Mouse (Mus musculus) myocyte (in vitro differentiated cells): Measurements from ENCODE around the gene Exosc9.

Experiments
- E2F4 ChIP-seq: IDR thresholded peaks from one replicate; pipeline ENCODE4 v1.6.1; 2011; ENCODE audit warnings: mild to moderate bottlenecking, control low read depth, moderate library complexity; ENCODE audit not compliant: insufficient read depth
- POLR2A ChIP-seq: IDR thresholded peaks from one replicate; pipeline ENCODE4 v1.6.1; 2011; ENCODE audit warnings: low read depth, mild to moderate bottlenecking, control low read depth, moderate library complexity; ENCODE audit not compliant: insufficient read length
- POLR2AphosphoS2 ChIP-seq: IDR thresholded peaks from one replicate; pipeline ENCODE4 v1.6.1; 2011; ENCODE audit warnings: low read depth, control low read depth; ENCODE audit not compliant: insufficient read length
- SRF ChIP-seq: IDR thresholded peaks from one replicate; pipeline ENCODE4 v1.6.1; 2011; ENCODE audit warnings: low read depth; ENCODE audit not compliant: control insufficient read depth, insufficient read length
- TCF12 ChIP-seq: IDR thresholded peaks from one replicate; pipeline ENCODE4 v1.6.1; 2011; ENCODE audit warnings: mild to moderate bottlenecking, control low read depth; ENCODE audit not compliant: poor library complexity, insufficient read depth, severe bottlenecking

DNA sequence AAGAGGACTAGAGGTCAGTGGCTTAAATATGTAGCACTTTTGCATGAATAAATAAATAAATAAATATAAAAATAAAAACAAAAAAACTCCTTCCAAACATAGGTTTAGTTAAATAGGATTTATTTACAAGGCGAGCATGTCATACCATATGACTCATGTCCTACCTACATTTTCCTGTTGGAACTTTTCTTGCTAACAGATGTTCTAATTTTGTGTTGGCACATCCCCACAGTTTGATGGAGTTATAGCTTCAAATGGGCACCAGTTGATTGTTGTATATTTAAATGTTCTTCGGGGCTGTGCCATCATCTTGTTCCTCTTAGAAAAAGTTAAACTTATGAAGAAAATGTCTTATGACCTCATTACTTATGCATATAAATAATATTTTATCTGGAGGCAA is 11.0 kb upstream of the Exosc9 start:
- no peak for TF ChIP-seq TCF12
- no peak for TF ChIP-seq POLR2A
- TF ChIP-seq POLR2AphosphoS2: no peak
- TF ChIP-seq E2F4: no peak
- TF ChIP-seq SRF: no peak
